Mouse (Mus musculus) megakaryocyte, embryonic 14.5 days (primary cell): ENCODE measurements around the gene Fam169a.
"Not testable (repeated sequence)": the region's sequence is repeated elsewhere in the genome, so short reads cannot be mapped to it uniquely, and the experiment has no call there.

Experiments used
- FLI1 ChIP-seq: IDR thresholded peaks from 2 replicates; pipeline ENCODE4 v1.6.1; 2012; ENCODE audit warnings: low read length, inconsistent platforms, mixed read lengths
- GATA1 ChIP-seq: IDR thresholded peaks from 3 replicates; pipeline ENCODE4 v1.6.1; 2012; ENCODE audit warnings: mixed read lengths, low read length, inconsistent platforms, borderline replicate concordance

GRCm38 (mm10) chr13:97130413-97130812 lies 63.3 kb downstream of the Fam169a start:
- TF ChIP-seq GATA1, FLI1: not testable (repeated sequence)
